Mouse (Mus musculus) MN1 (cell line): ENCODE measurements around the gene Rpf1.

ENCODE experiments used
- DNase-seq: peaks from one replicate; pipeline ENCODE4 v3.0.0-alpha.2; 2016; ENCODE audit warnings: low spot score

Gene Rpf1

DNA sequence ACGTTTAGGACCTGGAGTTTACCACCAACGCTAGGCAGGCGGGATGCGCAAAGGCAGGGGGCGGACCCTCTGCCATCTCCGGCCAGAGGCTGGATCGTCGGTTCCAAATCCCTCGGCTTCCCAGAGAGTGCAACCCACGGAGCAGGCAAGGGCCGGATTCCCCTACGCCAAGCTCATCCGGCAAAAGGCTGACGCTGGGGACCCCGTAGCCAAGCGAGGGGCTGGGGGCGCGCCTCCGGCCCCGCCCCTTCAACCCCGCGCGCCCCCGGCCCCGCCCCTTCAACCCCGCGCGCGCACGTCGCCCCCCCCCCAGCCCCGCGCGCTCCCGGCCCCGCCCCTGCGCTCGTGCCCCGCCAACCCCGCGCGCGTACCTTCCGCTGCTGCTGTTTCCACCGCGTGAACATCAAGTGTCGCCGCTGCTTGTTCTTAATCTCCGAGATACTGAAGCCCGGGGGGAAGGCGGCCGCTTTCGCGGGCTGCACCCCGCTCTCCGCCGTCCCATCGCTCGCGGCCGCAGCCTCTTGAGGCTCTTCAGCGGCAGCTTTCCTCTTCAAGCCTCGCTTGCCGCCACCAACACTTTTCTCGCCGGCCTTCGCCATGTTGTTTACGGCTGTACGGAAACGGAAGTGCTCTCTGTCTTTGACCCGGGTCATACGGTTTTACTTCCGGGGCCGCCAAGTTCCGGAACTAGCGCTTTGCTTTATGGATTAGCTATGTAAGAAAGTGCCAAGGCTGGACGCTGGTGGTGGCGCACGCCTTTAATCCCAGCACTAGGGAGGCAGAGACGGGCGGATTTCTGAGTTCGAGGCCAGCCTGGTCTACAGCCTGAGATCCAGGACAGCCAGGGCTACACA, at the start of gene Rpf1:
Rpf1 (minus strand) TSS at position 632 of the 854 bp plus-strand sequence.
- peak; percentile 92 for DNase-seq

DNA sequence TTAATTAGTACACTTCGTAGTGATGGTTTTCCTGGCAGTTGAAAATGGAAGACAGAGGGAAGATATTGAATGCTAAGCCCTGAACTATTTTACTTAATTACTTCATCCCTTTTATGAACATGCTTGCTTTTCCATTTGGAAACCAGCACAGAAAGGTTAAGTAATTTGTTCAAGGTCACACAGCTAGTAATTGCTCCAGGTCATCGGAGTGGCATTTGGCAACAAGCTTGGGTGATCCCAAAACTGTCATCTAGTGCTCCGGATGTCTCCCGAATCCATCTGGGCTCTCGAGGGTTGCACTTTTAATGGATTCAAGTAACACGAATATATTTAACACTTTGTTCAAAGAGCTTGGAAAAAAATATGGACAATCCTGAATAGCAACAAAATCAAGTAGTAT, 49.7 kb upstream of the Rpf1 start:
- no peak for DNase-seq

DNA sequence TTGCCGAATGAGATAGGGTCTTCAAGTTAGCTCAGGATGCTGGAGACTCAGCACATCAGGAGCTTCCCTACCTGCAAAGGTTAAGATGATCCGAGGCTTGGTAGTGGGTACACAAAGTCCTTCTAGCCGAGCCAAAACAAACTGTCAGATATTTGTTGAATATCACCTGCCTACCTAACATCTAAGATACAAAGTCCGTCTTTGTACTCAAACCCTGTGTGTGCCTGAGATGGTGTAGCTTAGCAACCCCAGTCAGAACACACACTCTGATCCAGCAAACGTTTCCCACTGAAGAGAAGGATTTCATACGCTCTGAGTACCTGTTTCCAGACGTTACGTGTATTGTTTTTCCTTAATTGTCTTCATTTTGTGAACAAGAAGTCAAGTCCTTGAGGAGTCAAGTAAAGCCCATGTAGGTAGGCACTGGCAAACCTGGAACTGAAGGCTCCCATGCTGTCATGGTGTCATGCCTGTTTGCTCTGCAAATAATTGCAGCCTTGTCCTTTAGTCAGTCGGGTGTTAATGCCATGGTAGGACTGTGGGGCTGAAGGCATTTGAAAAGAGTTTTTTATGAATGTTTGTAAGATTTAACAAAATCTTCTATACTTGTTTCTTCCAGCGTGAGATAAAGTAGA, 49.0 kb upstream of the Rpf1 start, which contains the start of gene Uox:
Uox (plus strand) TSS at position 279 of the 635 bp plus-strand sequence.
- DNase-seq, result no peak

DNA sequence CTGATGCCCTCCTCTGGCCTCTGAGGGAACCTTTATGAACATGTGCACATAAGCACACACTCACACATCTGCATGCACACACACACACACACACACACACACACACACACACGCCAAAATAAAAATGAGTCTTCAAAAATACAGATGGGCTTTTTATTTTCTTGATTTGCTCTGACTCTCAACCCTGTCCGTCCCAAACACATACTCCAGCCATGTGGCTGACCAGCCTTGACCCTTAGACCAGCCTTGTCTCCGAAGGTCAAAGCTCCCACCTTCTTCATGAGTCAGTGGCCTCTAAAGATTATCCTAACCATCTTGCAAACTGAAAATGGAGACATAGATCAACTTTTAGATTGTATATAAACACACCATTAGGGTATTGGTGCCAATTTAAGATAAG, 48.4 kb upstream of the Rpf1 start:
- DNase-seq, result no peak

- DNase-seq, result peak; percentile 74
These were observed 46.8 kb upstream of the Rpf1 start for GRCm38 (mm10) chr3:146567884-146568530.

DNA sequence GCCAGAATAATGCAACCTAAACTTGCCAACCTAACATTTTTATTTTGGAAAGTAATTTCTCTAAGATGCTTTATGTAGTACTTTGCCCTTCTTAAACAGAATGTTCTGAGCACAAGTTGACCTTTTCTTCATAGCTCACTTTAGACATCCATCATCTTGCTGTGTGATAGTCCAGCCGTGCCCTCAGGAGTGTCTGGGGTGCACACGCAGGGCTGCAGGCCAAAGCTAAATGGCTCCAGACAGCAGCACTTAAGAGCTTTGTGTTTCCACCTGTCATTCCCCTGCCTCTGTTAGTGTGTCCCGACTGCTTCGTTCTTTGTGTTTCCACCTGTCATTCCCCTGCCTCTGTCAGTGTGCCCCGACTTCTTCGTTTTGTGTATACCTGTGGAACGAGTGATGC, 46.1 kb upstream of the Rpf1 start:
- peak; percentile 17 for DNase-seq

DNA sequence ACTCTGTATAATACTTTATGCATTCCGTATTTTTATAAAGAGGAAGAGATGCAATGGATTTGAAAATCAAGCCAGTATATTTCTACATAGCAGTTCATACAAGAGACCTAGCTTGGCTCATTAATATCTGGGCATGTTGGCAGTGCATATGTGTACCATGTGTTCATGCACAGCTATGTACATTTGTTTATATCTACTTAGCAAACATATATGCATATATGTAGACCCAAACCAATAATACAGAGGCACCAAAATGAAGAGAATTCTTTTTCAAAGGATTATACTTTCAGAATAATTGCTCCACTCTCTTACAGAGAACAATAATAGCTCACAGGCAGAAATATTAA, 43.8 kb upstream of the Rpf1 start:
- DNase-seq, result no peak

GRCm38 (mm10) chr3:146564268-146565064, 43.2 kb upstream of the Rpf1 start:
- peak; percentile 87 for DNase-seq

DNA sequence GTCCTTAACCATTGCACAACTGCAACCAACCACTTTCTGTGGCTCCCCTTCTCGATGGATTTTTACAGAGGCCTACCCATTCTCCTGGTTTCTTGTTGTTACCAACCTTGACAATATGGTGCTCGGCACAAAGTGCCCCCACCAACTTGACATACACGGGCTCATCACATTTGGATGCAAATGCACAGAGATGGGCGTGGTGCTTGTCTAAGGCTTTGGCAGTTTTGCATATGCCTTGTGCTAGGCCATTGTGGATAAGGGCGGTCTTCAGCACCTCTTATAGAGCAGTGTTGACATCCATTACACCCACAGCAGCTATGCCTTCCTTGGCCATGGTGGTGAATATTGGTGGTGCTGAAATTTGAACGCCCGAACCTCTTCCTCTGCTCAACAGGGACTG, 41.7 kb upstream of the Rpf1 start:
- DNase-seq, result no peak

GRCm38 (mm10) chr3:146557507-146557906, 36.3 kb upstream of the Rpf1 start:
- no peak for DNase-seq

- no peak for DNase-seq
These were observed 35.3 kb upstream of the Rpf1 start for GRCm38 (mm10) chr3:146556567-146556966.

GRCm38 (mm10) chr3:146554816-146555215, 33.6 kb upstream of the Rpf1 start:
- DNase-seq, result no peak

DNA sequence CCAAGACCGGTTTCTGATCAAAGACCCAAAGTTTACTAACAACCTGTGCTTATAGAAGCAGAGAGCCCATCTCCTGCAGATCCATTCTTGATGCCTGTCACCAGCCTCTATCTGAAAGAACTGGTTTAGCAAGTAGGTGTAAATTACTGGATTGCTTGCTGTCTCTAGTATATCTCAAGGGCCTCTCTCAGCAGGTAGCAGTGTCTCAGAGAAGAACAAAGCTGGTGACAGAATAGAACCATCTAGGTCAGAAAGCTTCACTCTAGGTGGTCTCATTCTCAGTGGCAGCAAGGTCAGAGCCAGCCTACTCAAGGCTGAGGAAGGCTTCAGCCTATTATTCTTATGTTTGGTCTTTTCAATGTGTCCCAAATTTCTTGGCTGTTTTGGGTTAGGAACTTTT, 22.4 kb upstream of the Rpf1 start:
- no peak for DNase-seq

- no peak for DNase-seq
These were observed 19.5 kb upstream of the Rpf1 start for GRCm38 (mm10) chr3:146540521-146541273.

GRCm38 (mm10) chr3:146534986-146535385, 13.8 kb upstream of the Rpf1 start:
- no peak for DNase-seq

- DNase-seq, result no peak
These were observed 7.1 kb upstream of the Rpf1 start for GRCm38 (mm10) chr3:146528335-146528734.

DNA sequence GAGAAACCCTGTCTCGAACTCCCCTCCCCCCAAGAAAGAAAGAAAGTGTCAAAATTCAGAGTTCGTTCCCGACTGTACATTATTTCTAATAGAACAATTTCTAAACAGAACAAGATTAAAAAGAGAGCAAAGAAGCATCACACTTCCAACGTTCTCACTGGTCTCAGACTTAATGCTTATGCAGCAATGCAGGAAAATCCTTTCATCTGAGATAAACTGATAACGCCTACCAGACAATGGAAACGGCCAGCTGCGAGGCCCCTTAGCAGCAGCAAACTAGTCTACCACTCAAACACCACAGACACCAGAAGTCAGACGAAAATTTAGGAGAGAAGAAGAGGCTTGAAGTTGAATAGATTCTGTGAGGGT, 407 bp upstream of the Rpf1 start:
- DNase-seq, result peak; percentile 58

DNA sequence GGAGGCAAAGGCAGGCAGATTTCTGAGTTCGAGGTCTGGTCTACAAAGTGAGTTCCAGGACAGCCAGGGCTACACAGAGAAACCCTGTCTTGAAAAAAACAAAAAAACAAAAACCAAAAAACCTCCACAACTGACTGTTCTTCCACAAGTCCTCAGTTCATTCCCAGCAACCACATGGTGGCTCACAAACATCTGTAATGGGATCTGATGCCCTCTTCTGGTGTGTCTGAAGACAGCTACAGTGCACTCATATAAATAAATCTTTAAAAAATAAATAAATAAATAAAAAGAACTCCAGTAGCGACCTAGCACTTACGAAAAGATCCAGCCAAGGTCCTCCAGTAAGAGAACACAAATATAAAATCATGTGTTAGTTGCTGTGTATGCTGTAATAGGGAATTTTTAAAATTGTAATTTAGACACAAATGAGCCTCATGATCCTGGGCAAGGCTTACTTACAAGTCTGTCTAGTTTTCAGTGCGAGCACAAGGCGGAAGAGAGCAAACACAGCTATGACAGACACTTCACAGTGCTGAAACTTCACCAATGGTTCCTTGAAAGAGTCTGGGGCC, 917 bp downstream of the Rpf1 start:
- no peak for DNase-seq

- no peak for DNase-seq
These were observed 14.5 kb downstream of the Rpf1 start for GRCm38 (mm10) chr3:146506711-146507110.

GRCm38 (mm10) chr3:146501601-146502123, 19.6 kb downstream of the Rpf1 start:
- no peak for DNase-seq

- DNase-seq, result no peak
These were observed 20.4 kb downstream of the Rpf1 start for GRCm38 (mm10) chr3:146500810-146501201.
